Mouse (Mus musculus): ENCODE data around the gene Gm5458. TPM values are rescaled to one million over a fixed set of nuclear protein-coding genes. Genes with fewer than 3 reads are reported as not detected.
A peak's percentile ranks its signal among the peaks of the same experiment; 100 is the strongest.
"Not testable (repeated sequence)": the region's sequence is repeated elsewhere in the genome, so short reads cannot be mapped to it uniquely, and the experiment has no call there.

Gm5458 gene
- not detected in 2 replicates for polyA plus RNA-seq (2014; fragmentation: Nextera tagmentation; extraction: Ambion mirVana)

GRCm38 (mm10) chr14:19602481-19602880 lies at the start of gene Gm5458:
Gene Gm5458 (minus strand): TSS chr14:19602581.
- H3K4me1 ChIP-seq (replicated peaks; ENCODE audit: control insufficient read depth, insufficient read depth, low read length); H3K27me3 ChIP-seq (ENCODE audit: control insufficient read depth, insufficient read depth, low read length); H3K36me3 ChIP-seq (replicated peaks; ENCODE audit: control insufficient read depth, insufficient read depth); H3K9ac ChIP-seq; ATAC-seq (ENCODE audit: low FRiP score); H3K4me2 ChIP-seq (replicated peaks); H3K9me3 ChIP-seq (ENCODE audit: control insufficient read depth, low read length); H3K27ac ChIP-seq; H3K4me3 ChIP-seq (replicated peaks; ENCODE audit: low read length); DNase-seq (ENCODE audit: low spot score): not testable (repeated sequence)
- 82% methylated on average over 1 of the region's 2 CpGs for WGBS

GRCm38 (mm10) chr14:19646232-19646631 lies 43.9 kb upstream of the Gm5458 start:
- Histone ChIP-seq H3K27ac (no peak overlapping the region), H3K4me2 (replicated peaks) (no peak overlapping the region), H3K27me3 (ENCODE audit: control insufficient read depth, insufficient read depth, low read length) (no peaks in the 10 kb centered on the region), H3K9me3 (ENCODE audit: control insufficient read depth, low read length) (no peaks in the 10 kb centered on the region), H3K9ac (no peak overlapping the region), H3K4me3 (replicated peaks; ENCODE audit: low read length) (no peak overlapping the region), H3K4me1 (replicated peaks; ENCODE audit: control insufficient read depth, insufficient read depth, low read length) (no peaks in the 10 kb centered on the region), H3K36me3 (replicated peaks; ENCODE audit: control insufficient read depth, insufficient read depth) (no peaks in the 10 kb centered on the region)
- DNase-seq (ENCODE audit: low spot score) (no peak), ATAC-seq (ENCODE audit: low FRiP score) (no peak)
- 88% methylated on average over 3 of the region's 3 CpGs for WGBS

- not testable (repeated sequence) for H3K27me3 ChIP-seq (ENCODE audit: control insufficient read depth, insufficient read depth, low read length); ATAC-seq (ENCODE audit: low FRiP score); H3K4me1 ChIP-seq (replicated peaks; ENCODE audit: control insufficient read depth, insufficient read depth, low read length); H3K36me3 ChIP-seq (replicated peaks; ENCODE audit: control insufficient read depth, insufficient read depth); H3K9me3 ChIP-seq (ENCODE audit: control insufficient read depth, low read length)
- peak within 1 kb of the TSS; percentile 50 for H3K4me2 ChIP-seq (replicated peaks)
- DNase-seq (ENCODE audit: low spot score) = peak; percentile 20
- peak within 1 kb of the TSS; percentile 66; the same call in 1 of the 2 replicates for H3K27ac ChIP-seq
- peak within 1 kb of the TSS; percentile 60 for H3K9ac ChIP-seq
- 0% methylated on average over 5 of the region's 62 CpGs for WGBS
- H3K4me3 ChIP-seq (replicated peaks; ENCODE audit: low read length) = peak within 1 kb of the TSS; percentile 43
These were observed 17.3 kb downstream of the Gm5458 start, which contains the start of gene Gm2237 for GRCm38 (mm10) chr14:19584804-19585667. Gene Gm2237 (minus strand): TSS chr14:19585135.

GRCm38 (mm10) chr14:19549863-19550262 lies 52.5 kb downstream of the Gm5458 start, which contains the start of gene Gm2244:
Gene Gm2244 (minus strand): TSS chr14:19549963.
- 71% methylated on average over 1 of the region's 3 CpGs for WGBS
- not testable (repeated sequence) for DNase-seq (ENCODE audit: low spot score); ATAC-seq (ENCODE audit: low FRiP score); H3K4me2 ChIP-seq (replicated peaks); H3K36me3 ChIP-seq (replicated peaks; ENCODE audit: control insufficient read depth, insufficient read depth); H3K4me3 ChIP-seq (replicated peaks; ENCODE audit: low read length); H3K9ac ChIP-seq; H3K27me3 ChIP-seq (ENCODE audit: control insufficient read depth, insufficient read depth, low read length); H3K9me3 ChIP-seq (ENCODE audit: control insufficient read depth, low read length); H3K4me1 ChIP-seq (replicated peaks; ENCODE audit: control insufficient read depth, insufficient read depth, low read length); H3K27ac ChIP-seq

Other genes starting within 250 kb of the Gm5458 start
- 0.41 TPM in 1 of 2 replicates, not detected in the other for gene Gm21738, start 183.7 kb downstream of the Gm5458 start, polyA plus RNA-seq (2014; fragmentation: Nextera tagmentation; extraction: Ambion mirVana)
- 0.44 and 0.64 TPM in 2 replicates for gene Gm2244, start 52.6 kb downstream of the Gm5458 start, polyA plus RNA-seq (2014; fragmentation: Nextera tagmentation; extraction: Ambion mirVana)
- gene Gm2237, start 17.4 kb downstream of the Gm5458 start, polyA plus RNA-seq (2014; fragmentation: Nextera tagmentation; extraction: Ambion mirVana) = 6.5 and 7.1 TPM in 2 replicates
- 46.3 and 48.7 TPM in 2 replicates for gene Nid2, start 148.7 kb upstream of the Gm5458 start, polyA plus RNA-seq (2014; fragmentation: Nextera tagmentation; extraction: Ambion mirVana)
- 172 and 182 TPM in 2 replicates for gene Rtraf, start 221.2 kb upstream of the Gm5458 start, polyA plus RNA-seq (2014; fragmentation: Nextera tagmentation; extraction: Ambion mirVana)

Data from hindbrain, embryonic 14.5 days (tissue).